Mouse (Mus musculus): ENCODE data around the gene Hectd1.

Hectd1 gene

DNA sequence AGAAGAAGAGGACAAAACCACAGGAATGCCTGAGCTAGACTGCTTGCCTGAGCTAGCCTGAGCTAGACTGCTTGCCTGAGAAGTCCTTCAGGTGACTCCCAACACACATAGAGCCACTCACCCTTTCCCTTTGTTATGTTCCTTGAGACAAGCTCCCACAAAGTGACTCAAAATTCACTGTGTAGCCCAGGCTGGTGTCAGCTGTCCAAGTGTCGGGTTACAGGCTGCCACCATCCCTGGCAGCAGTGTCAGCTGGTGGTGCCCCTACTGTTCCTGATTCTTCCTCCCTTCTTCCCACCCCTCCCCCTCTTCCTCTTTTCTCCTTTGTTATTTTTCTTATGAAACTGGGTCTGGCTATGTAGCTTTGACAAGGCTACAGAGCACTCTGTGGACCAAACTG lies 125.5 kb downstream of the Hectd1 start:
- no peak for DNase-seq (ENCODE audit: low spot score)

GRCm38 (mm10) chr12:51701723-51702122 lies 127.6 kb downstream of the Hectd1 start:
- DNase-seq (ENCODE audit: low spot score) = no peak

DNA sequence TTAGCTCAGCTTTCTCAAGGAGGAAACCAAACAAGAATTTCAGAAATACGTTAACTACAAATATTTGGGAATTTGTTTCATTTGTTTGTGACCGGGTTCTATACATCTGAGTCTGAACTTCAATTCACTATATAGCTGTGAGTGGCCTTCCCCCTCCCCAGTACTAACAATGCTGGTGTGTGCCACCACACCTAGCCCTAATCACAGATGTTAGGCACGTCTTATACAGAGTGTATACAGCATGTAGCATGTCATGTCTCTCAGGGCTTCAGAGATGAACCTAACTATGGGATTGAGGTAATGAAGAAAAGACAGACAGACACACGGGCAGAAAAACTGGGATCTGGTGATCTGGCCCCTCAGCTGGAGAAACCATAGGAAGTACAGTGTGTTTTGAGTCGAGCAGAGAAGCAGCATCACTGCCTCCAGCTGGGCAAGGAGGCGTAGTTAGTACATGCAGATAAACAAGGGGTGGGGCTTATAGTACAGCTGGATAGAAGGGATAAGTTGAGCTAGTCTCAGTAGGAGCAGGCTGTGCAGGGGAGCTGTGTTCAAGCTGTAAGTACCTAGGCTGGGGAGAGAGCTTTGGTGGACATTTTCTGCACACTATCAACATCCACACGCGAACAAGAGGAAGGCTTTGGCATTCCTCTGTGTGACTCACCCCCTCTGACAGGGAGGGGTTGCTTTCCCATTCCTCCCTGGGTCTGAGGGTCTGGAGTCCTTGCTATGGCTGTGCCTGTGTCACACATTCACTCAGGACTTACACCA lies 129.5 kb downstream of the Hectd1 start:
- DNase-seq (ENCODE audit: low spot score) = no peak

GRCm38 (mm10) chr12:51696157-51696556 lies 133.2 kb downstream of the Hectd1 start:
- DNase-seq (ENCODE audit: low spot score) = no peak

- DNase-seq (ENCODE audit: low spot score) = no peak
Observed at GRCm38 (mm10) chr12:51694966-51695365, 134.4 kb downstream of the Hectd1 start.

GRCm38 (mm10) chr12:51694096-51694495 lies 135.2 kb downstream of the Hectd1 start:
- DNase-seq (ENCODE audit: low spot score) = no peak

Measured in T-cell, adult 2 months (primary cell).